Mouse (Mus musculus): ENCODE data around the gene Gramd2.
A peak's percentile ranks its signal among the peaks of the same experiment; 100 is the strongest.

Gramd2 gene

GRCm38 (mm10) chr9:59679678-59680533, at the start of gene Gramd2:
Gene Gramd2 (plus strand): TSS chr9:59680144.
- no peak for DNase-seq (ENCODE audit: low spot score)

GRCm38 (mm10) chr9:59638372-59638771, 41.6 kb upstream of the Gramd2 start:
- DNase-seq (ENCODE audit: low spot score): no peak

- no peak for DNase-seq (ENCODE audit: low spot score)
Measured at GRCm38 (mm10) chr9:59639936-59640335, 40.0 kb upstream of the Gramd2 start.

GRCm38 (mm10) chr9:59641320-59641719, 38.6 kb upstream of the Gramd2 start:
- DNase-seq (ENCODE audit: low spot score): no peak

- no peak for DNase-seq (ENCODE audit: low spot score)
Measured at GRCm38 (mm10) chr9:59649911-59650310, 30.0 kb upstream of the Gramd2 start.

- DNase-seq (ENCODE audit: low spot score): no peak
Measured at GRCm38 (mm10) chr9:59653371-59653770, 26.6 kb upstream of the Gramd2 start.

GRCm38 (mm10) chr9:59654450-59654983, 25.4 kb upstream of the Gramd2 start:
- DNase-seq (ENCODE audit: low spot score): no peak

GRCm38 (mm10) chr9:59655958-59656634, 23.8 kb upstream of the Gramd2 start, which contains the start of gene Pkm:
Gene Pkm (plus strand): TSS chr9:59656368.
- peak; percentile 96 for DNase-seq (ENCODE audit: low spot score)

GRCm38 (mm10) chr9:59656635-59657617, 23.0 kb upstream of the Gramd2 start:
- DNase-seq (ENCODE audit: low spot score): peak; percentile 63

- no peak for DNase-seq (ENCODE audit: low spot score)
Measured at GRCm38 (mm10) chr9:59658146-59658545, 21.8 kb upstream of the Gramd2 start.

GRCm38 (mm10) chr9:59659036-59660026, 20.6 kb upstream of the Gramd2 start:
- peak; percentile 82 for DNase-seq (ENCODE audit: low spot score)

GRCm38 (mm10) chr9:59660421-59660820, 19.5 kb upstream of the Gramd2 start:
- no peak for DNase-seq (ENCODE audit: low spot score)

- DNase-seq (ENCODE audit: low spot score): no peak
Measured at GRCm38 (mm10) chr9:59661298-59661975, 18.5 kb upstream of the Gramd2 start.

- no peak for DNase-seq (ENCODE audit: low spot score)
Measured at GRCm38 (mm10) chr9:59663226-59663625, 16.7 kb upstream of the Gramd2 start.

- DNase-seq (ENCODE audit: low spot score): no peak
Measured at GRCm38 (mm10) chr9:59663957-59664356, 16.0 kb upstream of the Gramd2 start.

- DNase-seq (ENCODE audit: low spot score): no peak
Measured at GRCm38 (mm10) chr9:59664664-59665256, 15.2 kb upstream of the Gramd2 start.

GRCm38 (mm10) chr9:59666016-59666415, 13.9 kb upstream of the Gramd2 start:
- DNase-seq (ENCODE audit: low spot score): no peak

- DNase-seq (ENCODE audit: low spot score): no peak
Measured at GRCm38 (mm10) chr9:59666813-59667212, 13.1 kb upstream of the Gramd2 start.

GRCm38 (mm10) chr9:59667250-59667649, 12.7 kb upstream of the Gramd2 start:
- DNase-seq (ENCODE audit: low spot score): no peak
